Mouse (Mus musculus): ENCODE measurements at regions not wholly inside any gene's neighbourhood (a gene's known extent, or its start where the extent isn't known, plus 50 kb on each side); places are given as distances from the start of the nearest gene placed in this dataset.

DNA sequence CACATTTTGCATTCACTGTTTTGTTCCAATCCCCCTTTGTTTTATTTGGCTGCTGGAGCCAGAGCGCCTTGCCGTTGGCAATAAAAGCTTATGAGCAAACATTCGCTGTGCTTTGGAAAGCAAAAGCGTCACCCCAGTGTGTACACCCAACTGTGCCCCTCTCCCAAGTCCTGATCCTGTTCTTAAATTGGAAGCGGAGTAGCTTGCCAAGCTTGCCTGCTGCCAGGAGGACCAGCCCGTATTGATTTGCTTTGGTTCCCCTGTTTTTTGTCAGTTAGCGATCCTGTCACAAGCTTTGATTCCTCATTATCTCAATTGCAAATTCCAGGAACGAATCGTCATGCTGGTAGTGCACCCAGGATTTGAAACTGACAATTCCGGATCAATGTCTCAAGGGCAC lies 917.5 kb downstream of the Olfm4 start:
- in situ Hi-C loops (cut with MboI, MseI): no loop called here

DNA sequence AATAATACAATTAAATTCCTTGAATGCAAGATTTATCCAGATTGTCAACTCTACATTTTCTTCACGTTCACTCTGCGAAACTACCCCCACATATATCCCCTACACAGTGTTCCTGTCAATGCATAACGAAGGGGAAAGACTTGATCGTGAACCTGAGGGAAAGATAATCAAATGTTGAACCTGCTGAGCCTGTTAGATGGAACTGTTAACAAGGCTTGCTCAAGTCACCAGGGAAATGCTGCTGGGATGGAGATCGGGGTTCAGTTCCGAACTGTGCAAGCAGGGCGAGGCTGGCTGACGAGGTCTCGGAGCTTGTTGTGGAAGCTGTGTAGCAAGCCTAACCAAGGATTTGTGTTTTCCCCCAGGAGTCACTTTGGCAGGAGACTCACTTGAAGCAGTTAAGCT lies 917.9 kb downstream of the Olfm4 start:
- in situ Hi-C loops (cut with MboI, MseI): no loop called here

DNA sequence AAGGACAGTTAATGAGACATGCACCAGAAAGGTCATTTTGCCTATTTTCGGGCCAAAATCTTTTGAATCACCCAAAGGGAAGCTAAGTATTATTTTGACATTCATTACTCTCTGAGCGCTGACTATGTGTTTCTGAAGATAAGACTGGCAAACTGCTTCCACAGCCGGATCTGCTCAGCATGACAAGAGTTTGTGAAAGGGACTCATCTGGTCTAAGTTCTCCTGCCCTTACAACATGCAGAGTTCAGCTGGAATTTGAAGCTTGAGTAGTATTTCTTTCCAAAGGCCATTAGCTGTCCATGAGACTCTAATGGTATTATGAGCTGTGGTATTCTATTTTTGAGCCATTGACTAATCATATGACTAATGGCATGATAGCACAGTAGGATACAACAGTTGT lies 932.1 kb downstream of the Olfm4 start:
- in situ Hi-C loops (cut with MboI, MseI): no loop called here

DNA sequence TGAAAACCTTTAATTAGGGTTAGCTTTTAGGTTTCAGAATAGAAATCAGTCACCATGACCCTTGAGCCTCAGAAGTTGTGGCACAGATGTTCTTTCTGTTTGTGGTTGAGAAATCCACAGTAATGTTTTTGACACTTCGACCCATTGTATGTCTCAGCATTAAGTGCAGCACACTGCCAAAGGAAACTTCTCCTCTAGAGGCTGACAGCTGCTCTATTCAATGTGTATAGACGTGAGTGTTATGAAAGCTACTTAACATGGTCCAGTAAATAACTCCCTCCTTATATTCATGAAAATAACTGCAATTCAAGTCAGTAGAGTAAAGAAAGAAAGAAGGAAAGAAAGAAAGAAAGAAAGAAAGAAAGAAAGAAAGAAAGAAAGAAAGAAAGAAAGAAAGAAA lies 939.9 kb downstream of the Olfm4 start:
- in situ Hi-C loops (cut with MboI, MseI): no loop called here

DNA sequence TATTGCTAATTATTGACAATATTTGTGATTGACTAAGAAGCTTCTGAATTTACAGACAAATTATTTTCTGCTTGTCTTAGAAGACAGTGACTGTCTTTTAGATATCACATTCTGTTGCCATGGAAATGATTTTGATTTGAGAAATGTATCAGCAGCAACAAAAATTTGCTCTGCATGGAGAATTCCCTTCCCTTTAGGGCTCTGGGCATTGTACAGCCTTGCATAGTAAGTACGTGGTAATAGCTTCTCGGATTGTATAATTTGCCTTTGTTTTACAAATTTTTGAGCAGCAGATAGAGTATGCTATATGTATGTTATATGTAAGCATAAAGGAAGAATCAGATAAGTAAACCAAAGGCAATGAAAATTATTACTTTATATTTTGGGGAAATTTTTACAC lies 976.1 kb downstream of the Olfm4 start:
- in situ Hi-C loops (cut with MboI, MseI): loop anchor here in 1 of 2 experiments (10.0 kb wide), 1 partner anchor 1175 kb away; no protein-coding TSS in a partner anchor

DNA sequence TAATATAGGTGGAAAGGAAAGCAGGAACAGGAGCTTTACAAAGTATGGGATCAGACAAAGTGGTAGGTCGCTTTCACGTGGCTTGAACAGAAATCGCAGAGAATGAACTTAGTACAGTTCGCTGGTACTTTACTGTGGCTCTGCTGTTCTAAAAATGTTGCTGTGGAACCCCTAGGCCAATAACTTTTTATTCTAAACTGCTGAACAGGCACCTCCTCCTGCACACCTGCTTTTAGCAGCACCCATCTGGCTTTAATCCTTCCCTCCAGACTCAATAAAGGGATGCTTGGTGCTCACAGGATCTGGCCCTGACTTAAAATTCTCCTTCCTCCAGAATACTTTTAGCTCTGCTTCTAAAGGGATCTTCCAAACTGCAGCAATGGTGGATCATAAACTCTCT lies 991.9 kb downstream of the Olfm4 start:
- in situ Hi-C loops (cut with MboI, MseI): no loop called here

DNA sequence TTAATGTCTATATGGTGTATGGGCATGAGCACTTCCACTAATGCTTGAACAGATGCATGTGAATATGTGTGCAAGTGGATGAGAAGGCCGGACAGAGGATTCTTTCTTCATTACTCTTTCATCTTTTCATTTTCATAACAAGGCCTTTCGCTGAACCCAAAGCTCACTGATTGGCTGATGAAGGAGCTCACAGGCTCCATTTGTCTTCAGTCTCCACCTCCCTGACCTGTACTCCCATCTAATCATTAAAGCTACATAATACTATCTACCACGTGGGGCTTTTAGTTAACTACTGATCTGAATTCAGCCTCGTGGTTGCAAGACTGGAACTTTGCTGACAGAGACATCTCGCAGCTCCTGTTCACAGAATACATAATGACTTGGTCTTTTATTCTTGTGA lies 992.8 kb downstream of the Olfm4 start:
- in situ Hi-C loops (cut with MboI, MseI): no loop called here

DNA sequence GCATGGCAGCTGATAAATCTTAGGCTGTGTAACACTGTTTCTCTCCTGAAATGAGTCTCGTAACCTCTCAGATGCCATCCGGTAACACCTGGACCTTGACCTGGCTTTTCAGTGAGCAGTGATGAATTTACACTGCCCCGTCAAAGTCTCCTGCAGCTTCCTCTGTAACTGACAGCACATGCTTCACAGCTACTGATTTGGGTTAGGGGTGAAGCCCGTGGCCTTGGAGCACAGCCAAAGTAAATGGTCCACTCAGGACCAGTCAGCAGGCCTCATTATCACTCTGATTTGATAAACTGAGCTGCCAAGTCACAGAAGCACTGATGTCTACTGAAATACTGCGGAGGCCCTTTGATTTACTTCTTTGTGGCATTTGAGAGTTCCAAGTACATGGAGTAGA lies 995.6 kb downstream of the Olfm4 start:
- in situ Hi-C loops (cut with MboI, MseI): no loop called here

DNA sequence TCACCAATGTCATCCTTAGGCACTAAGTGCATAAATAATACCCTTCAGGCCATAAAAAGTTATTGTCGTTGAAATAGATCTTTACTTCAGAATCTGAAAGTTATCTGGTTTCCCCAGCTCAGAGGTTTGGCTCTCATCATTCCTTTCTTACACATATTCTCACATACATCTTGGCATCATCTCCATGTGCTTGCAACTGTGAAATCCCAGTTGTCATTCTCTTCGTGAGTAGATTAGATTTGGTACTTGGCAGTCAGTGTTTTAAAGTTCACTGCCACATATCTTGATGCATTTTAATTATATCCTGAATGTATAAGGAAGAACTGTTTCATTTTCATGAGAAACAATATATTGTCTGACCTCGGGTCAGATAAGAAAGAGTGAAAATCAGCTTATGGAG lies 1006.3 kb downstream of the Olfm4 start:
- in situ Hi-C loops (cut with MboI, MseI): no loop called here

DNA sequence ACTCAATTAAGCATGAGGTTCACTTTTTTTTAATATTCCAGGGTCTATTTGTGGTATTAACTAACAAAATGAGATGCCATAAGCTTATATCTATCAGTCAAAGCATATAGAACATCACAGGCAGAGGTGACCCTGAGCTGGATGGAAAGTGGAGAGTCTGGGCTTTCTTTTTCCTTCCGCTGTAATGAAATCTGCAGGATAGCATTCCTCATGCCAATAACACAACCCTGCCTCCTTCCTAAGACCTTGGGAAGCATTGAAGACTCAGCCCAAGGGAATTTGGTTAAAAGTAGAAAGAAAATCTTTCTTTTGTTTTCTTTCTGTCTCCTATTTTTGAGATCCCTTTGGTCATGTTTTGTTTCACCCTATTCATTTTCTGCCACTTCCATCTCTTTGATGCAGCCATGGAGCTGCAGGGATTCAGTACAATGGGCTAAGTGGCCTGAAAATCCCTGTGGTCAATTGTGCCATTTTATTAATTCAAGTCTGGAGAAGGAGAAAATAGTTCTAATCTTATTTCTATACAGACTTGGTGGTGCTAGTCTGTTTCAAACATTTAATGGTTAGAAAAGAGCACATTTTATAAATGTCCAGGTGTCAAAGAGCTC lies 1006.9 kb downstream of the Olfm4 start:
- in situ Hi-C loops (cut with MboI, MseI): no loop called here

DNA sequence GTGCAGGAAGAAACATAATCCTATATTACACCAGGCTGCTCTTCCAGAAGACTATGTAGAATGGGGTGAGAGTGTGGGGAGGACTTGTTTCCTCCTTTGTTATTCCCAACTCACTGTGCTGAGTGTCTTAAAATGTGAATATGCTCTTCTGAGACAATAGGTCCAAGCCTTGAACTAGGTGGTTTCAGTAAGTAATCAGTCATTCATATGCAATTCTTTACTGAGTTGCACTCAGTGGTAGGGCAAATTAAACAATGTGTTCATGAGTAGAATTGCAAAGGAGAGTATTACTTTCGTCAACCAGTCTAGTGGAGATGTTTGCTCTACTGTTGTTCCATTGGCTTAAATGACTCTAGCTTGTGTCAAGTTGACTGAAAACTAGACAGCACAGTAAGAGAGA lies 1015.1 kb downstream of the Olfm4 start:
- in situ Hi-C loops (cut with MboI, MseI): no loop called here

DNA sequence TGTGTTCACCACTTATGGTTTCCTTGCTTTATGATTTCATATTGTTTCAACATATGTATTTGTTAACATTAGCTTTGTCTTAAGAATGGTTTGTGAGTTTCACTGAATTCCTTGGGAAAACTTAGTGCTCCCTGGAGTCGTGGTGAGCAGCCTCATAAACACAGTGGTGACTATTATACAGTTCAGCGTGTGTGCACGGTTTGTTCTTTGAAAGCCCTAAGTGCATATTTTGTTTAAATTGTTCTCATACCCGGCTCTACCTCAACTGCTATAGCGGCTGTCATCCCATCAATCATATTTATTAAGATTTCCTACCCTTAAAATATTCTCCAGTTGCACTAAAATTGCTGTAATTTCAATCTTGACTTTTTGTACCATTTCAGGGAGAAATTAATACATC lies 1029.3 kb downstream of the Olfm4 start:
- in situ Hi-C loops (cut with MboI, MseI): loop anchor here in 1 of 2 experiments (25.0 kb wide), 1 partner anchor 1949 kb away; no protein-coding TSS in a partner anchor

DNA sequence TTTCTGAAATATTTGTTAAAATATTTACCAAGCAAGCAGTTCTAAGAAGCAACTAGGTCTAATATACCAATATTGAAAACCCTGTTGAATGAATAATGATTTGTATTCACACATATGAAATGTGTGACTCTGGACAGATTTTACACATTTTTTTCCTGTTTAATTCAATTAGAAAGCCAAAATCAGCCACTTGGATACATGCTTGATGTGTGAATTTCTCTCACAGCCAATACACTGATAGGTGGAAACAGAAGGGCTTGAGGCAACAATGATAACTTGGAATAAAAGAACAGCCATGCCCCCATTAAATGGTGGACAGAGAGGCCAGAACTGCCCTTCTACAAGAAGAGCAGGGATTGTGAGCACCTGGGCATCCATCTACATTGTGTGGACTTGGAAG lies 1047.6 kb downstream of the Olfm4 start:
- in situ Hi-C loops (cut with MboI, MseI): no loop called here

DNA sequence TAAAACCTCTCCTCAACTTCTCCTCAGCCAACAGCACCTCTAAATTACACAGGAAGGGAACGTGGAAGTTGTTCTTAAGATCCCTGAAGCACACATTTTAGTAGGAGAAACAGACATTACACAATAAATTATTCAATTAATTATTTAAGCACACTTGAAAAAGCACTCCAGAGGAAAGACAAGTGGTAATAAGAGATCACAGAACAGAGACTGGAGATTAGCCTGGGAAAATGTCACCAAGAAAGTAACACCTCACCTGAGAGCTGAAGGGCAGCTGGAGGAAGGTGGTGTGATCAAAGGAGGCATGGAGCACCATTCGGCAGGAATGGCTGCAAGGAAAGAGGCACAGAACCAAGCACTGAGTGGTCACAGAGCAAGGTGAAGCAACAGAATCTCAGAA lies 1053.8 kb downstream of the Olfm4 start:
- in situ Hi-C loops (cut with MboI, MseI): no loop called here

DNA sequence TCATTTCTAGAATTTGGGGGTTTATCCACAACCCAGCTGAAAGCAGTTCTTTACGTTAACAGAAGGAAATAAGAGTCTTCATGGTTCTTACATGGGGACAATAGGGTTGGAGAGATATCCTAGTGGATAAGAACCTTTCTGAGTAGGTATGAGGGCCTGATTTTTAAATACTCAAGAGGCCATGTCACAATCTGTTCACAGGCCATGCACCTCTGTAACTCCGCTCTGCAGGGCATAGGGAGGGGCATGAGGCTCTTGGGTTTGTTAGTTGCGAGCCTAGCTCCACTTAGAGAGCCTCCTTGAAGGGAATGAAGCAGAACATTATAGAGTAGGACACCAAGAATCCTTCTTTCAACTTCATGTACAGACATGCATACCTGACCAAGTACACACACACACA lies 1054.2 kb downstream of the Olfm4 start:
- in situ Hi-C loops (cut with MboI, MseI): no loop called here
